Mouse (Mus musculus): Measurements from ENCODE around the gene Muc4.

Muc4 gene

GRCm38 (mm10) chr16:32726501-32726900 is 9.2 kb upstream of the Muc4 start:
- no peak for DNase-seq (ENCODE audit: low spot score)

- no peak for DNase-seq (ENCODE audit: low spot score)
Observed at GRCm38 (mm10) chr16:32728240-32728639, 7.4 kb upstream of the Muc4 start.

- DNase-seq (ENCODE audit: low spot score): no peak
Observed at GRCm38 (mm10) chr16:32728730-32729129, 7.0 kb upstream of the Muc4 start.

- no peak for DNase-seq (ENCODE audit: low spot score)
Observed at GRCm38 (mm10) chr16:32733213-32733612, 2.5 kb upstream of the Muc4 start.

- DNase-seq (ENCODE audit: low spot score): no peak
Observed at GRCm38 (mm10) chr16:32736022-32736421, 336 bp downstream of the Muc4 start.

- DNase-seq (ENCODE audit: low spot score): no peak
Observed at GRCm38 (mm10) chr16:32740003-32740663, 4.4 kb downstream of the Muc4 start.

- DNase-seq (ENCODE audit: low spot score): no peak
Observed at GRCm38 (mm10) chr16:32741366-32741765, 5.7 kb downstream of the Muc4 start.

- DNase-seq (ENCODE audit: low spot score): no peak
Observed at GRCm38 (mm10) chr16:32742712-32743111, 7.0 kb downstream of the Muc4 start.

- no peak for DNase-seq (ENCODE audit: low spot score)
Observed at GRCm38 (mm10) chr16:32745852-32746251, 10.2 kb downstream of the Muc4 start.

GRCm38 (mm10) chr16:32750242-32751127 is 14.8 kb downstream of the Muc4 start:
- no peak for DNase-seq (ENCODE audit: low spot score)

GRCm38 (mm10) chr16:32764550-32764949 is 28.9 kb downstream of the Muc4 start:
- no peak for DNase-seq (ENCODE audit: low spot score)

GRCm38 (mm10) chr16:32764961-32765360 is 29.3 kb downstream of the Muc4 start:
- DNase-seq (ENCODE audit: low spot score): no peak

GRCm38 (mm10) chr16:32766904-32767303 is 31.2 kb downstream of the Muc4 start:
- no peak for DNase-seq (ENCODE audit: low spot score)

- DNase-seq (ENCODE audit: low spot score): no peak
Observed at GRCm38 (mm10) chr16:32776676-32777075, 41.0 kb downstream of the Muc4 start.

GRCm38 (mm10) chr16:32778956-32779355 is 43.3 kb downstream of the Muc4 start:
- DNase-seq (ENCODE audit: low spot score): no peak

GRCm38 (mm10) chr16:32783324-32784062 is 47.8 kb downstream of the Muc4 start:
- DNase-seq (ENCODE audit: low spot score): no peak

- DNase-seq (ENCODE audit: low spot score): no peak
Observed at GRCm38 (mm10) chr16:32784840-32785239, 49.2 kb downstream of the Muc4 start.

GRCm38 (mm10) chr16:32790056-32790455 is 54.4 kb downstream of the Muc4 start:
- no peak for DNase-seq (ENCODE audit: low spot score)

GRCm38 (mm10) chr16:32795177-32795576 is 59.5 kb downstream of the Muc4 start:
- DNase-seq (ENCODE audit: low spot score): no peak

GRCm38 (mm10) chr16:32796676-32797425 is 61.2 kb downstream of the Muc4 start:
- DNase-seq (ENCODE audit: low spot score): no peak

GRCm38 (mm10) chr16:32797426-32797689 is 61.7 kb downstream of the Muc4 start, which contains the start of gene Muc20:
Gene Muc20 (minus strand): TSS chr16:32797435.
- no peak for DNase-seq (ENCODE audit: low spot score)

- DNase-seq (ENCODE audit: low spot score): peak; percentile 26
Observed at GRCm38 (mm10) chr16:32803252-32803853, 67.7 kb downstream of the Muc4 start.
